Mouse (Mus musculus) ES-Bruce4 (cell line): ENCODE measurements around the gene Cdh22. TPM values are rescaled to one million over a fixed set of nuclear protein-coding genes. Genes with fewer than 3 reads are reported as not detected.

Experiments used
- H3K27ac ChIP-seq: 2 replicates; pipeline ENCODE4 v1.5.1; 2012; ENCODE audit warnings: low read length, inconsistent platforms; ENCODE audit not compliant: insufficient read depth
- H3K27me3 ChIP-seq: 2 replicates; pipeline ENCODE4 v1.6.1; 2012; ENCODE audit warnings: mild to moderate bottlenecking, low read length, inconsistent platforms; ENCODE audit not compliant: control insufficient read depth, poor library complexity, insufficient read depth, severe bottlenecking
- H3K36me3 ChIP-seq: 2 replicates; pipeline ENCODE4 v1.6.1; 2012; ENCODE audit warnings: inconsistent platforms, mild to moderate bottlenecking, low read length, moderate library complexity; ENCODE audit not compliant: control insufficient read depth, poor library complexity, insufficient read depth, severe bottlenecking
- H3K4me1 ChIP-seq: one replicate; pipeline ENCODE4 v1.8.1; 2011; ENCODE audit warnings: low read length; ENCODE audit not compliant: control insufficient read depth, insufficient read depth
- H3K4me3 ChIP-seq: 2 replicates; pipeline ENCODE4 v1.5.1; 2011; ENCODE audit warnings: low read depth, mild to moderate bottlenecking, low read length
- H3K9ac ChIP-seq: 2 replicates; pipeline ENCODE4 v1.6.1; 2012; ENCODE audit warnings: low read depth, mild to moderate bottlenecking, inconsistent platforms; ENCODE audit not compliant: poor library complexity, severe bottlenecking
- H3K9me3 ChIP-seq: replicated peaks from 2 replicates; pipeline ENCODE4 v1.6.1; 2012; ENCODE audit warnings: mild to moderate bottlenecking, low read length, inconsistent platforms; ENCODE audit not compliant: control insufficient read depth, poor library complexity, insufficient read depth, severe bottlenecking
- CTCF ChIP-seq: IDR thresholded peaks from one replicate; pipeline ENCODE4 v1.8.1; 2011; ENCODE audit warnings: low read depth, low read length
- EP300 ChIP-seq: IDR thresholded peaks from 2 replicates; pipeline ENCODE4 v1.6.1; 2011; ENCODE audit warnings: low read depth, low read length; ENCODE audit not compliant: insufficient read depth
- POLR2A ChIP-seq: IDR thresholded peaks from one replicate; pipeline ENCODE4 v1.8.1; 2011; ENCODE audit warnings: low read length; ENCODE audit not compliant: insufficient read depth
- polyA plus RNA-seq: library from polyadenylated mRNA; stranded (reverse); fragments of >200 nt; gene quantifications from 2 replicates; pipeline ENCODE4 v1.2.4, GENCODE M21; 2011; ENCODE audit warnings: low read depth; ENCODE audit not compliant: missing spikeins, insufficient read depth, insufficient read length

The Cdh22 gene
- polyA plus RNA-seq, 1 experiment = not detected

DNA sequence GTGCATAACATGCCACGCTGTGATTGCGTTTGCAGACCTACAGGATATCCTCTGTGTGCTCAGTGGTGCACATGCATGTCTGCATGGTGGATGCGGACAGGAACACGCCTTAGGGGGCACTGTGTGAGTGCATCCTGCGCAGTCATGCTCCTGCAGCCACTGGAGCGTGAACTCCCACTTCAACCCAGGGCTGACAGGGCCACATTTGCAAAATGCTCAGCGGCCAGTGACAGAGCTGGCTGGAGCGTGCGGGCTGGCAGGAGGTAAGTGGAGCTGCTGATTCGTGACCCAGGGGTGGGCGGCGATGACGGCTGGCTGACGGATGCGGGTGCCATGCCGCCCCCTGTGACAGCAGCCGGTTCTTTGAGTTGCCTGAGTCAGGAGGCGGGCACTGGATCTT is 128.1 kb downstream of the Cdh22 start:
- TF ChIP-seq POLR2A (no peak), CTCF (no peak), EP300 (no peak)
- H3K9ac ChIP-seq = no peak overlapping the region
- H3K27ac ChIP-seq = no peak overlapping the region
- no peaks in the 10 kb centered on the region for H3K9me3 ChIP-seq
- no peaks in the 10 kb centered on the region for H3K36me3 ChIP-seq
- no peak overlapping the region for H3K4me3 ChIP-seq
- no peaks in the 10 kb centered on the region for H3K27me3 ChIP-seq
- no peaks in the 10 kb centered on the region for H3K4me1 ChIP-seq

DNA sequence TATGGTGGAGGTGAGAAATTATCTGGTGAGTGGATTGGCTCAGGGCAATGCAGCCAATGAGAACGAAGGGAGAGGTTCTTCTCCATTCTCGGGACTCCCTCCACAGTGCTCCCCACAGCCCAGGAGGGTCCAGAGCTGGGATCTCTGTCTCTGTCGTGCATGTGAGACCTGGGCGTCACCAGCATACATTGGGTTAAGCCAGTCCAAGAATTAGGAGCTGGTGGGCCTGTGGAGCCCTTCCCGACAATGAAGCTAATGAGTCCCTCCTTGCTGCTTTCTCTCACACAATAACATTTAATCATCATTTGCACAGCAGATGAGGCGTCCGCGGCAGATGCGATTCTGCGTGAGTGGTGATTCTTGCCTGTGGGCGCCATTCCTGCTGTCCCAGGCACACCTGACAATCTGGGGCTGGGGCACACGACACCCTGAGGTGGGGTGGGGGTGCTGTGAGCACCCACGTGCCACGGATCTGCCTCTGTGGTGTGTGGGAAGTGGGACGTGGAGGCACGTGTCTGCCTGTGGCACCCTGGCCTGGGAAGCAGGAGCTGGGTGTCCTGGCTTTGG is 129.1 kb downstream of the Cdh22 start:
- Histone ChIP-seq H3K36me3 (no peaks in the 10 kb centered on the region), H3K27ac (no peak overlapping the region), H3K27me3 (no peaks in the 10 kb centered on the region), H3K9me3 (no peaks in the 10 kb centered on the region), H3K9ac (no peak overlapping the region), H3K4me1 (no peaks in the 10 kb centered on the region), H3K4me3 (no peak overlapping the region)
- TF ChIP-seq CTCF (no peak), POLR2A (no peak), EP300 (no peak)

- Histone ChIP-seq H3K9ac (no peak overlapping the region), H3K4me3 (no peak overlapping the region), H3K4me1 (no peaks in the 10 kb centered on the region), H3K36me3 (no peaks in the 10 kb centered on the region), H3K27ac (no peak overlapping the region), H3K27me3 (no peaks in the 10 kb centered on the region), H3K9me3 (no peaks in the 10 kb centered on the region)
- TF ChIP-seq EP300 (no peak), POLR2A (no peak), CTCF (no peak)
These were observed 131.7 kb downstream of the Cdh22 start for GRCm38 (mm10) chr2:165102920-165103319.

DNA sequence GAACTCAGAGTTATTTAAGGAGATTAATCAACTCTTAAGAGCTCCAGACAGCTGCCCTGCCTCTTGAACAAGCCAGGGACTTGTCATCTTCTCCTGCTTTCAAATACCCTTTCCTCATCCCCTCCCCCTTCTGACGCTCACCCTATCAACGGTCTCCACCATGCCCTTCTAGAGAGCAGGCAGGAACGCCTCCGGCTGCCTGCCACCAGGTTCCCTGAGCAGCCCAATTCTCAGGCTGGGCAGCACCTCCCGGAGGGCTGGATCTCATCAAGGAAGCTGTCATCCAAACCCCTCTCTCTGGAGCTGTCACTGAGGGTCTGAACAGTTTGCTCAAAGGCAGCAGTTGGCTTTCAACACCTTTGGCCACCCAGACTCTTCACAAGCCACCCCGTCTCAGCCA is 133.9 kb downstream of the Cdh22 start:
- Histone ChIP-seq H3K4me3 (no peak overlapping the region), H3K4me1 (no peaks in the 10 kb centered on the region), H3K9me3 (no peaks in the 10 kb centered on the region), H3K36me3 (no peaks in the 10 kb centered on the region), H3K27me3 (no peaks in the 10 kb centered on the region), H3K9ac (no peak overlapping the region), H3K27ac (no peak overlapping the region)
- TF ChIP-seq POLR2A (no peak), CTCF (no peak), EP300 (no peak)

DNA sequence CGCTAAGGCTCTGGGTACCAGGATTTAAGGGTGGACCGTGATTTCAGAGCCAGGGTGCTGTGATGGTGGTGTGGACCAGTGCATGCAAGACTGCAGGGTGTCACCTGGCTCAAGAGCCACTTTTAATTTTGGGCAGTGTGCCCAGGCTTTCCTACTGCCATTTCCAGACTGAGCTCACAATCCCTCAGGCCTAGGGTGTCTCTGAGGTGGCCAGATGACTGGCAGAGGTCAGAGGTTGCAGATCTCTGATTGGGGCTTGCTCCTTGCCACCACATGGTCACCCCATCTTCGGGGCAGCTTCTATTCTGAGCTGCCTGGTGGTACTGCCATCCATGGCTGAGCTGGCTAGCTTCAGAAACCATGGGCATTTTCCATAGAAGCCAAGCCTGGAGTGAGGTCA is 135.8 kb downstream of the Cdh22 start:
- Histone ChIP-seq H3K9ac (no peak overlapping the region), H3K9me3 (no peaks in the 10 kb centered on the region), H3K36me3 (no peaks in the 10 kb centered on the region), H3K27ac (no peak overlapping the region), H3K4me1 (no peaks in the 10 kb centered on the region), H3K27me3 (no peaks in the 10 kb centered on the region), H3K4me3 (no peak overlapping the region)
- TF ChIP-seq CTCF = no peak
- no peak for TF ChIP-seq EP300

DNA sequence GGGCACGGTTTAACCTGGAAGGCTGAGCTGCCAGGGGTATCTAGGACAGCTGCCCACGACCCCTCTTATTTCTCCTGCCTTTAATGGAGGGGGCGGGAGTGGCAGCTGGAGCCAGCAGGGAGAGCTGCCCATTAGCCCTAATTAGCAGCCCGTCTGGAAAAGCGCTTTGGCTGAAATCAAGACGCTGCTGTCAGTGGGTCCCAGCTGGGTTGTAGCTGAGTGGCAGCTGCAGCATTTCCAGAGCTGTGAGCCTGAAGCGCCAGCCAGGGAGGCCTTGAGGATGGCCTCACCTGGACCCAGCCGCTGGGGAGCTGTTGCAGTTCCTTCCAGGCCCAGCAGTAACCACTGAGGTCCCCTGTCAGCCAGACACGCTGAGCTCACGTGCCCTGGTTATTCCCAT is 138.3 kb downstream of the Cdh22 start:
- TF ChIP-seq POLR2A = no peak
- no peak for TF ChIP-seq CTCF
- TF ChIP-seq EP300 = no peak
- H3K27ac ChIP-seq = no peak overlapping the region
- H3K9ac ChIP-seq = no peak overlapping the region
- no peaks in the 10 kb centered on the region for H3K27me3 ChIP-seq
- no peaks in the 10 kb centered on the region for H3K36me3 ChIP-seq
- no peak overlapping the region for H3K4me3 ChIP-seq
- no peaks in the 10 kb centered on the region for H3K9me3 ChIP-seq
- no peaks in the 10 kb centered on the region for H3K4me1 ChIP-seq

GRCm38 (mm10) chr2:165092393-165092792 is 142.3 kb downstream of the Cdh22 start:
- no peak for TF ChIP-seq POLR2A
- TF ChIP-seq EP300 = no peak
- no peak for TF ChIP-seq CTCF
- Histone ChIP-seq H3K9me3 (no peaks in the 10 kb centered on the region), H3K4me3 (no peak overlapping the region), H3K27me3 (no peaks in the 10 kb centered on the region), H3K36me3 (no peaks in the 10 kb centered on the region), H3K4me1 (no peaks in the 10 kb centered on the region), H3K9ac (no peak overlapping the region), H3K27ac (no peak overlapping the region)
